Mouse (Mus musculus) c-Kit-positive CD71-positive TER-119-positive erythroid progenitor cells, embryonic 14.5 days (primary cell): ENCODE measurements around the gene Tsfm.
"Not testable (repeated sequence)": the region's sequence is repeated elsewhere in the genome, so short reads cannot be mapped to it uniquely, and the experiment has no call there.

Source experiments
- DNase-seq: peaks from one replicate; pipeline ENCODE4 v3.0.0-alpha.2; 2013; ENCODE audit warnings: low spot score

Gene Tsfm

GRCm38 (mm10) chr10:127030336-127031296, at the start of gene Tsfm:
Tsfm (minus strand) TSS chr10:127030840.
- peak; percentile 86 for DNase-seq

DNA sequence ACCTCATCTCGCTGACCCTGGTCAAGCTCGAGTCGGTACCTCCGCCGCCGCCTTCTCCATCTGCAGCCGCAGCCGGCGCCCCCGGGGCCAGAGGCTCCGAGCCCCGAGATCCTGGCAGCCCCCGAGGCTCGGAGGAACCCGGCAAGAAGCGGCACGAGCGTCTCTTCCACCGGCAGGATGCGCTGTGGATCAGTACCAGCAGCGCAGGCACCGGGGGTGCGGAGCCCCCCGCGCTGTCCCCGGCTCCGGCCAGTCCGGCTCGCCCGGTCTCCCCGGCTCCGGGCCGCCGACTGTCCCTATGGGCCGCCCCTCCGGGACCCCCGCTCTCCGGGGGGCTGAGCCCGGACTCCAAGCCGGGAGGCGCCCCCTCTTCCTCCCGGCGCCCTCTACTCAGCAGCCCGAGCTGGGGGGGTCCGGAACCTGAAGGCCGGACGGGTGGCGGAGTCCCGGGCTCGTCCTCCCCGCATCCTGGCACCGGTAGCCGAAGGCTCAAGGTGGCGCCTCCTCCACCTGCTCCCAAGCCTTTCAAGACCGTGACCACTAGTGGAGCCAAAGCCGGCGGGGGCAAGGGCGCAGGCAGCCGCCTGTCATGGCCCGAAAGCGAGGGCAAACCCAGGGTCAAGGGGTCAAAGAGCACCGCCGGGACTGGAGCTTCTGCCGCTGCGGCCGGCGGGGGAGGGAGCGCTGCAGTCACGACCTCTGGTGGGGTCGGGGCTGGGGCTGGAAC, 49.2 kb upstream of the Tsfm start:
- no peak for DNase-seq

DNA sequence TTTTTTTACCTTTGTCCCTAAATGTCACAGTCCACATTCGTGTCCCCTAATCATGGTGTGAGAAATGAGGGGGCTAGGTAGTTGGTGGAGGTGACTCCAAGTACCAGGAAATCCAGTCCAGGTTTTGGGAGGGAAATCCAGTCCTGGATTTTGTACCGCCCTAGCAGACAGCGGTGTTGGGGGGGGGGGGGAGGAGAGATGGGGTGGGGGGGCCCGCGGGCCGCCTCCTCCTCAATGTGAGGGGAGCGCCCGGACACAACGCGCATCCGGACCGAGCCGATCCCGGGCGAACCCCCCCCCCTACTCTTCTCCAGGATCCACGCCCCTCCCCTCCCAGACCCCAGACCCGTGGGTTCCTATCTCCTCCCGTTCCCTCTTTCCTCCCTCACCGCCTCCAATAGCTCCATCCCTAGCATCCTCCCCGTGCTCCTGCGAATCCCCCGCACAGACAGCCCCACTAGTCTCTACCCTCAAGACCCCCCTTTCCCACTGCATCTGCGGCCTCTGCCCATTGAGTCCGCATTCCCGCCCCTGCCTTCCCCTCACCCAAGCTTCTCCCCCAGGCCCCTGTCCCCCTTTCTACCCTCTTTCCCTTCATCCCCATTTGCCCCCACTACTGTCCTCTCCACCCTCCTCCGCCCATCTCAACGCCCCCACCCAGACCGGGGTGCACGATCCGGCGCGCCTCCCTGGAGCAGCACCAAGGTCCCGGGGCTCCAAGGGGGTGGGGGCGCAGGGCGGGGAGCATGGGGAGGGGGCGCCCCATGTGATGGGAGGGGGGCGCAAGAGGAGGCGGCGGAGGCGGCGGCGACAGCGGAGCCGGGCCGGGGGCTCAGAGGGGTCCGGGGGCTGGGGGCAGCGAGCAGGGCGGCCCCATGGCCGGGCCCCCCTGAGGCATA, 48.3 kb upstream of the Tsfm start:
- no peak for DNase-seq

GRCm38 (mm10) chr10:127078001-127078676, 47.5 kb upstream of the Tsfm start:
- DNase-seq, result no peak

- no peak for DNase-seq
Observed at GRCm38 (mm10) chr10:127077515-127077914, 46.9 kb upstream of the Tsfm start.

DNA sequence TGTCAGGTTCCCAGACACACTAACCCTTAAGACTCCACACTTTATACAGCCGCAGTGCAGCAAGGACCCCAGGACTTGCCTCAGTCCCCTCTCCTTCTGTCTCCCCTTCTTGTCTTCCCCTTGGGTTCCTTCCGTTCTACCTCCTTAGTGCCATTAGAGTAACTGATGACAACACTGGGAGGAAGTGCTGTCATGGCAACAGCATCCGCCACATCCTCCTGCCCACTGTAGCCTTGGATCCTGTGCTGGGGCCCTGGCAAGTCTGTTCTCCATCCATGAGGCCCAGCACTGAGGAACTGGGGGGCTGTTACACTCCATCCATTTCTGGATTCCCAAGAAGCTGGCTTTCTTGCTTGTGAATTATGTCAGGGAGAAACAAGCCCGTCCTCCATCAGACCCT, 45.4 kb upstream of the Tsfm start:
- no peak for DNase-seq

DNA sequence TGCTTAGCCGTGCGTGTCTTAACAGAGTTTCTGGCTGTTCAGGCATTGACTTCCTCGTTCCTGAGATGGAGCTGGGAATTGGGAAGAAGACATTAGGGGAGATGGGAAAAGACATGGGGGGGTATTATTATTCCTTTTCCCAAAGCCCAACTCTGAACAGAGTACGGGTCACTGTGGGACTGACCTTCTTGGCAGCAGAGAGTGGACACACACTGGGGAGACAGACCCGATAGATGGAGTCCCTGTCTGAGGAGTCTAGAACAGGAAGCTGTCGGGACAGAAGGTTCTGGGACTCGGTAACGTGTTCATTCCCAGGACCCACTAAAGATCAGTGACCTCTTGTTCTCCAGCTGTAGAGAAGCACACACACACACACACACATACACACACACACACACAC, 45.0 kb upstream of the Tsfm start:
- DNase-seq, result no peak

DNA sequence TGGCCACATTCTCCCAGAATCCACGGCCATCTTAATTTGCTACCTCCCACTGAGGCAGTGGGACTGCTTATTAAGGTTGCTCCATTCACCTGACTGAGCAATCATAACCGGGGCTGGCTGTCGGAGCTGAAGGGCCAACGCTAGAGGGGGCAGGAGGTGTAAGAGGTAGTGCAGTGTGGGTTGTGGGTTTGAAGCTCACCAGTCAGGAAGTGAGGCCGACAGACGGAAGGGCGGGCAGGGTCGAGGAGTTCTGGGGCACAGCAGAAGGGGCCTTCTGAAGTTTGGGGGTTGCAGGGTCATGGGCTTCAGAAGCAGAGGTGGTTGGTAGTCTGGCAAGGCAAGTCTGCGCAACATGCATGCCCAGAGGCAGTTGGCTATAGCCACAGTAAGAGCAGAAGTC, 44.4 kb upstream of the Tsfm start, which contains the start of gene Agap2:
TSS of gene Agap2 (plus strand) at position 205 of the 400 bp plus-strand sequence.
- DNase-seq, result no peak

- no peak for DNase-seq
Observed at GRCm38 (mm10) chr10:127073981-127074380, 43.3 kb upstream of the Tsfm start.

DNA sequence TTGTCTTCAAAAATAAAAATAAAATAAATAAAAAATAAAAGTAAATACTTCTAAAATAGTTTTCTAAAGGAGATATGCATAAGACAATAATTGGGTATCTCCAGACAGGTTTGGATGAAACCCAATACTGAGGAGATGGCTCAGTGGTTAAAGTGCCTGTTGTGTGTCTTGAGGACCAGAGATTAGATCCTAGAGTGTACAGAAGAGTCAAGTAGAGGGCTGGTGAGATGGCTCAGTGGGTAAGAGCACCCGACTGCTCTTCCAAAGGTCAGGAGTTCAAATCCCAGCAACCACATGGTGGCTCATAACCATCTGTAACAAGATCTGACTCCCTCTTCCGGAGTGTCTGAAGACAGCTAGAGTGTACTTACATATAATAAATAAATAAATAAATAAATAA, 42.3 kb upstream of the Tsfm start:
- DNase-seq, result not testable (repeated sequence)

- not testable (repeated sequence) for DNase-seq
Observed at GRCm38 (mm10) chr10:127072270-127072669, 41.6 kb upstream of the Tsfm start.

DNA sequence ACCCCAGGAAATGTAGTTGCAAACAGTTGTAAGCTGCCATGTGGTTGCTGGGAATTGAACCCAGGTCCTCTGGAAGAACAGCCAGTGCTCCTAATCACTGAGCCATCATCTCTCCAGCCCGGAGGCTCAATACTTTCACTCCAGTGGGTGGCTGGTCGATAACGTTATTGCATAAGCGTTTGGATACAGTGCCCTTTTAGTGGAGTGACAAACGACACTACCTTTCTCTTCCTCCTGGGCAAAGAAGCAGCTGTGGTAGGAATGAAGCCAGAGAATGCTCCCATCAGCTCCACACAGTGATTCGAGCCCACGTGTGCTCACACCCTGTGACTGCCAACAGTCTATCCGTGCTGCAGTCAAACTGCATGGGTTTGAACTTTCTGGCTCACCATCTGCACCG, 40.6 kb upstream of the Tsfm start:
- DNase-seq, result no peak

DNA sequence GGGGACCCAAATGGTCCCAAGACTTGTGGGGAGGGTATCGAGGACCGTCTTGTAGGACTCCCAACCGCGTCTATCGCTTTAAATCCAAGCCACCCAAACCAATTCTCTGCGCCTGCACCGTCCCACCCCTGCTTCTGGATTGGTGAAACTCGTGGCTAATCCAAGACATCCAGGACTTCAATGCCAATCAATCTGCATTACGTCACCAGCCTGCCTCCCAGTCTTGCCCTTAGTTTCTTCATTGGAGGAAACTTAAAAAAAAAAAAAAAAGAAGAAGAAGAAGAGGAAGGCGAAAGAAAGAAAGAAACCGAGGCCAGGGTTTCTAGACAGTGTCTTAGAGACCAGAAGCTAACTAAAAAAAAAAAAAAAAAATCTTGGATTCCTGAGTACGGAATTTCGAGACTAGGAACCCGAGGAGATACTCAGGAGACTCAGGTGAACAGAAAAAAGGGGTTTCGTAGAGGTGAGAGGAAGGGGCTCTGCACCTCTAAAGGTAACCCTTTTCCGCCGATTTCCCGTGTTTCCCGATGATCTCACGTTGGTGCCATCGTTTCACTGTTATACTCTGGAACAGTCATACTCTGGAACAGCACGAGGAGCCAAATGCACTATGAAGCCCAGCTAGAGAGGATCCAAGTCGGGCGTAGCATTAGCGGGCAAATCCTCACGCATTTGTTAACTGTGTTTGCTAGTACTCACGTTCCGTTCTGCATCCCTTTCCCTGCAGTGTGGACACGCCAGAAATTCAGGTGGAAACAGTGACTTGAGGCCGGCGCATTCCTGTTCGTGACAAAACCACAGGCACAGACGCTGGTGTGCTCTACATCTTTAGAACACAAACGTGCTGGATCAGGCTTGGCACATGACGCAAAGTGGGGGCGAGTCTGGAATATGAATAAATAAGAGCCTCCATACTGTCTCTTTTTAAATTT, 39.8 kb upstream of the Tsfm start, which contains the start of gene Tspan31:
TSS of gene Tspan31 (minus strand) at position 75 of the 932 bp plus-strand sequence.
- peak; percentile 93 for DNase-seq

- no peak for DNase-seq
Observed at GRCm38 (mm10) chr10:127069281-127070189, 38.9 kb upstream of the Tsfm start.

DNA sequence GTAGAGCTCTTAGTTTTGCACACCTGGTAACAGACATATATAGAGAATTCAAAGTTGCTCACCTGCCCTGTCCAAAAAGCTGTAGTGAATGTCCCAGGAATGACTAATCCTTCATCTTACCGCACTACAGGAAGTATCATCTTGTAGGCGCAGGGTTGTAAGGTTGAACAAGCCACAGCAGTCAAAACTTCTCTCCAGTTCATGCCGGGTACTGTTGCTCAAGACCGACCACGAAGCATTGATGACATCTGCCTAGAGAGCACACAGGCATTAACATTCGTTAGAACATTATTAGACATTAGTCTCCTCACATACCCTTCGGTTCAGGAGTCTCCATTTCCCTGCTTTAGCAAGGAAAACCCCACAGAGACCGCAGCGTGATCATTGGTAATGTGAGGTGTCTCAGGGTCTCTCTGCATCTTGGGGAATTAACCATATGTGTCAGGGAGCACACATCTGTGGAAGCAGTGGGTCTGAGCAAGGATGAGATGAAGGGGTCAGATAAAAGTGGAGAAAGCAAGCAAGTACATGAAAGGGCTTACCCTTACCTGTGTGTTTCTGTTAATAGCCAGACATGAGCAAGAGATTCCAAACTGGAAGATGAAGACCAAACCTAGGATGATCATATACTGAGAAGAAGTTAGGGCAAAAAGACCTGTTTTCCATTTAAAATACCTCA, 37.9 kb upstream of the Tsfm start:
- no peak for DNase-seq

DNA sequence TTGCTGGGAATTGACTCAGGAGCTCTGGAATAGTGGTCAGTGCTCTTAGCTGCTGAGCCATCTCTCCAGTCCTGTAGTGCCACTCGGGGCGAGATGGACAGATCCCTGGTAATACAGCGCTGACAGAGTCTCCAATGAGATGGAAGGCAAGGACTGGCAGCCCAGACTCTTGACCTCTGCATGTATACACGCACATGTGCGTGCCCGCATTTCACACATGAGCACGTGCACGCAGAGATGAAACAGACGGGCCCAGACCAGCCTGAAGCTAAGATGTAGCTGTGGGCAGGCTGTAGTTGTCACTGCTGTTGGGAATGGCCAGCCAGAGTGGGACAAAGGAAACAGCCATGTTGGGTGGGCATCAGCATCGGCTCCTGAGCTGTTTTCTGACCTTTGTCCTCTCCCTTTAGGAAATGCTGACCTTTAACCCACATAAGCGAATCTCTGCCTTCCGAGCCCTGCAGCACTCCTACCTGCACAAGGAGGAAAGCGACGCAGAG, 35.9 kb upstream of the Tsfm start:
- no peak for DNase-seq

DNA sequence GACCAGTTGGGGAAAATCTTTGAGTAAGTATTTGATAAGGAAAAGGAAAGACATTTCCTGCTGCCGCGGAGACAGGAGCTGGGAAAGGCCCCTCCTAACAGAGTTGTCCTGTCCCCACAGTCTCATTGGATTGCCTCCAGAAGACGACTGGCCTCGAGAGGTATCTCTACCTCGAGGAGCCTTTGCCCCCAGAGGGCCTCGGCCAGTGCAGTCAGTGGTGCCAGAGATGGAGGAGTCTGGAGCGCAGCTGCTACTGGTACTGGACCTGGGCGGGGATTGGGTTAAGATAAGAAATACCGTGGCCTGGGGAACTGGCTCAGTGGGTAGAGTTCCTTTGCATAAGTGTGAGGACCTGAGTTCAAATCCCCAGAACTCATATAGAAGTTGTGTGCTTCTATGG, 35.3 kb upstream of the Tsfm start:
- no peak for DNase-seq
